Mouse (Mus musculus) gastrocnemius, adult 2 months (tissue): ENCODE results near the gene Vps51. TPM values are rescaled to one million over a fixed set of nuclear protein-coding genes. Genes with fewer than 3 reads are reported as not detected.
"Not testable (repeated sequence)": the region's sequence is repeated elsewhere in the genome, so short reads cannot be mapped to it uniquely, and the experiment has no call there.

ENCODE experiments used
- DNase-seq: peaks from one replicate; pipeline ENCODE4 v3.0.0; 2022
- H3K27ac ChIP-seq: fragments of 200-600 bp; 2 replicates; pipeline ENCODE4 v1.8.1; 2022; ENCODE audit warnings: mild to moderate bottlenecking
- H3K4me3 ChIP-seq: fragments of 200-600 bp; 2 replicates; pipeline ENCODE4 v1.8.1; 2022; ENCODE audit warnings: mild to moderate bottlenecking, moderate library complexity
- CTCF ChIP-seq: fragments of 200-600 bp; IDR thresholded peaks from 2 replicates; pipeline ENCODE4 v1.8.1; 2022; ENCODE audit warnings: antibody characterized with exemption, mild to moderate bottlenecking, moderate library complexity
- intact Hi-C: fragments of 180-260 bp; cut with DNase I; formaldehyde crosslinking; loops from one replicate; pipeline ENCODE4 v1.15.1; 2025
- microRNA-seq: library from miRNA; unstranded; fragments of <30 nt; microRNA quantifications from one replicate; pipeline ENCODE4 v1.2.0, GENCODE M21; 2021
- total RNA-seq, 2 experiments: library from RNA; stranded (reverse); gene quantifications; 2 replicates each; pipeline ENCODE4 v1.2.3; 2021

Gene Vps51
- total RNA-seq, 2 experiments from 2014 or later, result 20.6 to 23.9 TPM

DNA sequence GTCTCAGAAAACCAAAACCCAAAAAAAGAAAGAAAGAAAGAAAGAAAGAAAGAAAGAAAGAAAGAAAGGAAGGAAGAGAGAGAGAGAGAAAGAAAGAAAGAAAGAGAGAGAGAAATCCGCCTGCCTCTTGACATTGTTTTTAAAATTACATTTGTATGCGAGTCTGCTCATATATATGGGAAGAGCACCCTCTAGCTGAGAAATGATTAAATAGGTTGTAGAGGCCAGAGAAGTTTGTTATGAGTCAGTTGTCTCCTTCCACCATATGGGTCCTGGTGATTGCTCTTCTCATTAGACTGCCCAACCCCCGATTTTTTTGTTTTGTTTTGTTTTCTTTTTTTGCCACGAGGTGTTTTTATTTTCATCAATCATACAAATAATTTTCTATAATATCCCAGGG lies 32.9 kb downstream of the Vps51 start:
- TF ChIP-seq CTCF, result peak; percentile 51
- intact Hi-C loops, DNase-seq, H3K27ac ChIP-seq, H3K4me3 ChIP-seq: not testable (repeated sequence)

DNA sequence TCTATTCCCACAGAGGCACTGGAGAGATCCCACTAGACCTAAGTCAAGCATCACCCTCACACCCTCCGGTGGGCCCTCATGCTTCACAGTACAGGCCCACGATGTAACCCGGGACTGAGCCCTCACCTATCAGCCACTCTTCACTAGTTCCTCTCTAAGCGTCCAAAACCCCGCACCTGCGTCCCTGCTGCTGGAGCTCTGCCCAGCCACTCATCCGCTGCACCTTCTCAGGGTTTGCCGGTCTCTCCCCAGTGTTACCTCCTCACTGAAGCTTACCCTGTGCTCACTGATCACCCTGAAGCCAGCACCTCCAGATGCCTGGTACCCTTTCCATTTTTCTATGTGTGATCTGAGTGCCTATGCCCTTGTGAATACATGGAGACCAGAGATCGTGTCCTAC lies 34.7 kb downstream of the Vps51 start:
- Histone ChIP-seq H3K4me3 (no peak overlapping the region), H3K27ac (no peak overlapping the region)
- intact Hi-C loops, result no loop called here
- DNase-seq, result no peak
- TF ChIP-seq CTCF, result no peak

DNA sequence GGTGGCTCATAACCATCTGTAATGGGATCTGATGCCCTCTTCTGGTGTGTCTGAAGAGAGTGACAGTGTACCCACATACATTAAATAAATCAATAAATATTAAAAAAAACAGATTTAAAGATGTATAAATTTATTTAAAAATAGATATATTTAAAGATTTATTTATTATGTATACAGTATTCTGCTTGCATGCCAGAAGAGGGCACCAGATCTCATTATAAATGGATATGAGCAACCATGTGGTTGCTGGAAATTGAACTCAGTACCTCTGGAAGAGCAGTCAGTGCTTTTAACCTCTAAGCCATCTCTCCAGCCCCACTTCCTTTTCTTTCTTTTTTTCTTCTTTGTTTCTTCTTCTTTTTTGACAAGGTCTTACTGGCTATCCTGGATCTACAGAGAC lies 37.0 kb downstream of the Vps51 start:
- peak; percentile 29; the same call in 1 of the 2 replicates for TF ChIP-seq CTCF
- intact Hi-C loops, result no loop called here
- Histone ChIP-seq H3K4me3 (no peak overlapping the region), H3K27ac (no peak overlapping the region)
- no peak for DNase-seq

DNA sequence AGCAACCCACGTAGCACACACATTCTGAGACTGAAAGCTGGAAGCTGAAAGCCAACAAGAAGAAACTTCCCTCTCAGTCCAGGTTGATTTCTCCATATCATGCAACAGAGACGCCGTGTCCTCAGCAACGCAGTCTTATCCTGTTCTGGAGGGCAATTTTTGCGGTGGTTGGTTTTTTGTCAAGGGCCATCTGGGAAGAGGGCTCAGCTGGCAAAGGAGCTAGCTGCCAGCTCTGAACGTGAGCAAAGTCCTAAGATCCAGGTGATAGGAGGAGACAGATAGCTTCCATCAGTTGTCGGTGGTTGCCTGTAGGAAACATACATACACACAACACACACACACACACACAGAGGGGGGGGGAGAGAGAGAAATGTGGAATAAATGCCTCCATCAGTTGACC lies 38.7 kb downstream of the Vps51 start:
- Histone ChIP-seq H3K4me3 (no peak overlapping the region), H3K27ac (no peak overlapping the region)
- no peak for DNase-seq
- no peak for TF ChIP-seq CTCF
- intact Hi-C loops, result no loop called here

- Histone ChIP-seq H3K4me3 (no peak overlapping the region), H3K27ac (no peak overlapping the region)
- TF ChIP-seq CTCF, result no peak
- intact Hi-C loops, result no loop called here
- no peak for DNase-seq
These were observed 39.3 kb downstream of the Vps51 start for GRCm38 (mm10) chr19:6037695-6038094.

DNA sequence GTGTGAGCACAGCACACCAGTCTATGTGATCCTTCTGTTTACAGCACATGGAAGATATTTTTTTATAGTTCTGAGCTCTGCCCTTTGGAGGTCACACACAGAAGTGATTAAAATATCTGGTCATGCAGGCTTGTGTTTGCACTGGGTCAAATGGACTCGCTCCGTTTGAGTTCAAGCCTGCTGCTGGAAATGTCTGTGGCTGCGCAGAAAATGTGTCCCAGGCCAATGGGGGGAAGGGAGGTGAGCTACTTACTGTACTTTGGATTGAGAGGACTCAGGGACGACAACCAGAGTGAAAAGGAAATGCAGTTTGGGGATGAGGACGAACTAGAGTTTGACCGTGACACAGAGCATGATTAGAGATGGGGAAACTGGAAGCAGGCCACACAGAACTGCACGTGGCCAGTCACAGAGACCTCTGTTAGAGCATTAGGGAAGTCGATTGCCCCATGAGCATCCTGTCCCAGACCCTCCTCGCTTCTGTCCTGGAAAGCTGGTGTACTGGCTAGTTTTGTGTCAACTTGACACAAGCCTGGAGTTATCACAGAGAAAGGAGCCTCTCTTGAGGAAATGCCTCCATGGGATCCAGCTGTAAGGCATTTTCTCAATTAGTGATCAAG lies 41.0 kb downstream of the Vps51 start:
- no peak overlapping the region for H3K4me3 ChIP-seq
- DNase-seq, result no peak
- no peak for TF ChIP-seq CTCF
- no peak overlapping the region for H3K27ac ChIP-seq
- intact Hi-C loops, result no loop called here

GRCm38 (mm10) chr19:6030520-6031280 lies 46.3 kb downstream of the Vps51 start:
- intact Hi-C loops, result no loop called here
- TF ChIP-seq CTCF, result no peak
- DNase-seq, result no peak
- Histone ChIP-seq H3K4me3 (no peak overlapping the region), H3K27ac (no peak overlapping the region)

DNA sequence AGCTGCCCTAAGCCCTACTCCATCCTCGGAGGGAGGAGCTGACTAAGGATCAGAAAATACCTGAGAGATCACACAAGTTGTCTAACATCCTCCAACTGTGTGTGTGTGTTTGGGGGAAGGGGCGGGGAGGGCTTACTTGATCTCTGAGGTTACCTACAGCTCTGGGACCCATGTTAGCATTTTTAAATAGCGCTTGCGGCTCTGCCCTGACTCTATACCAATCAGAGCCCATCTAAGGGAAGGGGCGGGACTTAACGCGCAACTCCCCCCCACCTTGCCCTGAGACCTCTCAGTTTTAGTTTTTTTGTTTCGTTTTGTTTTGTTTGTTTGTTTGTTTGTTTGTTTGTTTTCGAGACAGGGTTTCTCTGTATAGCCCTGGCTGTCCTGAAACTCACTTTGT lies 47.6 kb downstream of the Vps51 start:
- Histone ChIP-seq H3K4me3 (no peak overlapping the region), H3K27ac (no peak overlapping the region)
- no peak for TF ChIP-seq CTCF
- intact Hi-C loops, result no loop called here
- DNase-seq, result no peak

DNA sequence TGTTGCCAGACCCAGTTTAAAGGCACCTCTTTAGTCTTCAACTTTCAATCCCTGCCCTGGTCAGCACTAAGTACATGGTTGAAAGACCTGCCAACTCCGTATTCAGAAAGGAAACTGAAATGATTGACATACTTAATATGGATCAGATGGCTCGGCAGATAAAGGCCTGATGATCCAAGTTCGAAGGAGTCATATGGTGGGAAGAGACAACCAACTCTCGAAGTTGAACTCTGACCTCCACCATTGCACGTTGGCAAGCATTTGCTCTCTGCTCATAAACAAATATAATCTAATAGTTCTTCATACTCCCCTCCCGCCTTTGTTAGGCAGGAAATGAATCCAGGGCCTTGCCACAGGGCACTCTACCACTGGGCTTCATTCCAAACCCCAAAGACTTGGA lies 48.0 kb downstream of the Vps51 start:
- intact Hi-C loops, result no loop called here
- Histone ChIP-seq H3K4me3 (no peak overlapping the region), H3K27ac (no peak overlapping the region)
- no peak for TF ChIP-seq CTCF
- no peak for DNase-seq

- intact Hi-C loops, result no loop called here
- TF ChIP-seq CTCF, result no peak
- Histone ChIP-seq H3K27ac (no peak overlapping the region), H3K4me3 (no peak overlapping the region)
- DNase-seq, result no peak
These were observed 53.1 kb downstream of the Vps51 start for GRCm38 (mm10) chr19:6023930-6024329.

- no peak overlapping the region for H3K4me3 ChIP-seq
- intact Hi-C loops, result no loop called here
- no peak for TF ChIP-seq CTCF
- no peak for DNase-seq
- H3K27ac ChIP-seq, result no peak overlapping the region
These were observed 54.0 kb downstream of the Vps51 start for GRCm38 (mm10) chr19:6023059-6023458.

- intact Hi-C loops, result no loop called here
- DNase-seq, result no peak
- no peak overlapping the region for H3K4me3 ChIP-seq
- no peak for TF ChIP-seq CTCF
- no peak overlapping the region for H3K27ac ChIP-seq
These were observed 56.8 kb downstream of the Vps51 start for GRCm38 (mm10) chr19:6020276-6020675.

- intact Hi-C loops, result loop anchor here (1.0 to 5.0 kb wide), 2 partner anchors 53 to 96 kb away; partner anchors contain the start of gene Cdc42ep2
- DNase-seq, result peak; percentile 93
- no peak; the same call in none of the 2 replicates for TF ChIP-seq CTCF
- Histone ChIP-seq H3K27ac (peak overlapping the region; percentile 97), H3K4me3 (no peak overlapping the region; the same call in 1 of the 2 replicates)
These were observed 58.6 kb downstream of the Vps51 start for GRCm38 (mm10) chr19:6018142-6019089.

Small RNAs within 50 kb of the gene (microRNA-seq; reads per million reads assigned to microRNA genes)
- not detected for gene Mir6988

Other genes with a start within 250 kb of the Vps51 start
- gene Frmd8, start 202.0 kb downstream of the Vps51 start, total RNA-seq, result 1 to 10 TPM; 3.4 to 4.0 TPM
- under 1 TPM; 0.79 to 0.84 TPM for gene Slc25a45, start 199.4 kb downstream of the Vps51 start, total RNA-seq
- under 1 TPM; 0.10 to 0.20 TPM for gene Tigd3, start 183.1 kb downstream of the Vps51 start, total RNA-seq
- 10 to 100 TPM; 87.8 to 88.4 TPM for gene Dpf2, start 164.2 kb downstream of the Vps51 start, total RNA-seq
- 10 to 100 TPM in 1 of 2 experiments, 1 to 10 TPM in 1; 8.2 to 14.3 TPM for gene Cdc42ep2, start 152.4 kb downstream of the Vps51 start, total RNA-seq
- gene Pola2, start 113.0 kb downstream of the Vps51 start, total RNA-seq, result 1 to 10 TPM; 8.9 to 9.2 TPM
- gene Slc22a20, start 91.1 kb downstream of the Vps51 start, total RNA-seq, result not detected
- gene Capn1, start 61.3 kb downstream of the Vps51 start, total RNA-seq, result 10 to 100 TPM; 87.0 to 93.7 TPM
- 10 to 100 TPM; 17.1 to 20.6 TPM for gene Syvn1, start 30.7 kb downstream of the Vps51 start, total RNA-seq
- 10 to 100 TPM; 24.6 to 30.9 TPM for gene Mrpl49, start 19.4 kb downstream of the Vps51 start, total RNA-seq
- gene Fau, start 19.4 kb downstream of the Vps51 start, total RNA-seq, result 100 to 1,000 TPM; 410 to 473 TPM
- 1 to 10 TPM; 8.3 to 8.5 TPM for gene Znhit2, start 16.0 kb downstream of the Vps51 start, total RNA-seq
- 1 to 10 TPM; 4.6 TPM for gene Tm7sf2, start 8.9 kb downstream of the Vps51 start, total RNA-seq
- not detected for gene Tmem262, start 2.8 kb upstream of the Vps51 start, total RNA-seq
- not detected for gene Gm28374, start 5.0 kb upstream of the Vps51 start, total RNA-seq
- gene Zfpl1, start 7.7 kb upstream of the Vps51 start, total RNA-seq, result 10 to 100 TPM; 11.2 to 13.1 TPM
- gene Cdca5, start 7.8 kb upstream of the Vps51 start, total RNA-seq, result not detected
- not detected for gene AC131692.1, start 17.2 kb upstream of the Vps51 start, total RNA-seq
- not detected for gene Naaladl1, start 28.6 kb upstream of the Vps51 start, total RNA-seq
- 1 to 10 TPM; 9.2 to 9.3 TPM for gene Sac3d1, start 41.4 kb upstream of the Vps51 start, total RNA-seq
- gene Snx15, start 51.1 kb upstream of the Vps51 start, total RNA-seq, result 10 to 100 TPM in 1 of 2 experiments, 1 to 10 TPM in 1; 9.0 to 10.0 TPM
- gene Batf2, start 63.8 kb upstream of the Vps51 start, total RNA-seq, result under 1 TPM; 0.23 to 0.75 TPM
- 10 to 100 TPM; 57.5 to 70.8 TPM for gene Arl2, start 64.3 kb upstream of the Vps51 start, total RNA-seq
- gene Majin, start 107.2 kb upstream of the Vps51 start, total RNA-seq, result not detected
- not detected for gene Gpha2, start 149.1 kb upstream of the Vps51 start, total RNA-seq
- gene Ppp2r5b, start 158.6 kb upstream of the Vps51 start, total RNA-seq, result 10 to 100 TPM; 35.6 to 37.7 TPM
- 10 to 100 TPM; 18.4 to 19.0 TPM for gene Atg2a, start 164.4 kb upstream of the Vps51 start, total RNA-seq
- gene Ehd1, start 199.5 kb upstream of the Vps51 start, total RNA-seq, result 10 to 100 TPM; 28.4 to 32.3 TPM
- 1 to 10 TPM; 6.0 to 6.4 TPM for gene Cdc42bpg, start 229.2 kb upstream of the Vps51 start, total RNA-seq